Mouse (Mus musculus) frontal cortex, postnatal 10 days (tissue): ENCODE results near the gene Mobp.

Experiments
- DNase-seq, 2 experiments: peaks; one replicate each; pipeline ENCODE4 v3.0.0; 2022; ENCODE audit warnings: low spot score in 2 of 2, mixed read lengths in 1 of 2

Gene Mobp

DNA sequence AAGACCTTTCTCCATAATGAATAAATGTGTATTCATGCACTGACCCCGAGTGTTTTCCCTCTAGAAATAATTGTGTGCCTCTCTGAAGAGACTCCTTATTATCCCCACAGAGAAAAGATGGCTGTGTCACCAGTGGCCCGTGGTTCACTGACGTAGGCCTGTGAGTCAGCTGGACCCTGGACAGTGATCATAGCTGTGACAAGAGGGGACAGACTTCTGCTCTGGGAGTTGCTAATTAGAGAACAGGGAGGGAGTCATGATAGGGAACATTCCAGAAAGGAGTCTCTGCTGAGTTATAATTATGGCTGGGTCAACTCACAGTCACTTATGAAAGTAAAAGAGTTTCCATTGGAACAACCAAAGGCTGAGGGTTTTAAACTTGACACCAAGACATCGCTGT, 61.4 kb downstream of the Mobp start:
- no peak for DNase-seq

DNA sequence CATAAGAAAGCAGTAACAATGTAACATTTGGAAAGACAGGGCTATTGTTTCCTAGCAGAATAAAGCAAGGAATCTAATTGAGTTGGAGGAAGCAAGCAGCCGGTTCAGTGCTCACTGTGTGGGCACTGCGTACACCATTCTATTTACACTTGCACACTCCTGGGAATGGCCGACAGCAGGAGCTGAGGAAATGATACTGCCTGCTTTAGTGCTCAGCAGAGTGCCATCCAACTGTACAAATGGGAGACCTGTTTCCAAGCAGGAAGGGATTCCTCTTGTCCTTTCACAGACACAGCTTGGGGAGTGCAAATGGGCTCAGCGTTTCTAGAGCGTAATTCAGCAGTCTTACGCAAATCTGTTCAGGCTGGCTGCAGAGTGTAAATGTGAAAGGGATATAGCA, 63.4 kb downstream of the Mobp start:
- no peak for DNase-seq

- no peak for DNase-seq
These were observed 65.5 kb downstream of the Mobp start for GRCm38 (mm10) chr9:120214978-120215495.

DNA sequence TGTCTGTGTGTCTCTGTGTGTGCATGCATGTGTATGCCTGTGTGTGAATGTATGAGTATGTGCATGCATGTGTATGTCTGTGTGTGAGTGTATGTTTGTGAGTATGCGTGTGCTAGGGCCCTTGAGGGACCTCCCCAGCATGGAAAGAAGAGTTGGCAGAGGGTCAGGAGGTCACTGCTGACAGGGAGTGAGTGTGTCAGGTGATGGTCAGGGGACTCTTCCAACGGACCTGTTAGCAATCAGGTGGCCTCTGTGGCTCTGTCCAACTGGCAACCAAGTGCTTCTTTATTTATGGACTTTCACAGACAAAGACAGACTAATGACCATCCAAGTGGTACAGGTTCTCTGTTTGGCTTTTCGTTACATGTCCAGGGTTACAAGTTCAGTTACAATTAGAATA, 69.9 kb downstream of the Mobp start:
- DNase-seq: no peak
